Mouse (Mus musculus): ENCODE data around the gene Hist1h3d. TPM values are rescaled to one million over a fixed set of nuclear protein-coding genes. Genes with fewer than 3 reads are reported as not detected.
"Not testable (repeated sequence)": the region's sequence is repeated elsewhere in the genome, so short reads cannot be mapped to it uniquely, and the experiment has no call there.

Gene Hist1h3d
- polyA plus RNA-seq, 1 experiment from 2014 or later: 3.1 TPM

DNA sequence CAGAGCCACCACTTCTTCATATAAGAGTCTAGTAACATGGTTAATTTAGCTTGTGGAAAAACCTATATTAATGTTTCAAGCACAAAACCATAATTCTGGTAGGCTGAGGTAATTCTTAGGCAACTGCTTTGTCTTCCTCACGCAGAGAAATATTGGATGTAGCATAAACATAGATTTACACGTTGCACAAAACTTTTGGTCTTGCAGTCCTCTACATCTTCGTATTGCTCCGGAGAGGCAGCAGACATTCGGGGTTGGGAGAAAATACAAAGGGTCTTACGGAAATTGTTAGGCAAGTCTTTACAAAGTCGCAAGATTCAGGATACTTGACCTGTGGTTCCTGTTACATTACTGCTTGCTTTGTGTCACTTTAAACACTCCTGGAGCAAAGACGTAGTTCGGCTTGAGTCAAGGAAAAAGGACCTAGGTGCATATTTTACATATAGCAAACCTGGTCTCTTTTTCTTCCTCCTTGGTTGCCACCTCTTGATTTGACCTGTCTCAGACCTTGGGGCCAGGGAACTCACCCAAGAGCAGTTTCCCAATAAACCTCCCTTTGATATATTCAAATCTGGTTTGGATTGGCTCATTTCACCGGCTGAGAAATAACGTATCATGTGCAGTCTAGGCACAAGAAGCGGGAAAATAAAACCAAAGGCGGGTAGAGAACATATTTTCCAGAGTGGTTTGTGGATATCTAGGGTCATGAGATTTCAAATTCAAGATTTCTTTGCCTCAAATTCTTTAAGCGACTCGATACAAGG lies 41.0 kb upstream of the Hist1h3d start:
- peak overlapping the region; percentile 72 for H3K27ac ChIP-seq
- WGBS: under 1% methylated on average over 15 of the region's 15 CpGs
- H3K4me1 ChIP-seq (replicated peaks): peaks cover 47% of the 10 kb centered on the region
- no peaks in the 10 kb centered on the region for H3K36me3 ChIP-seq
- H3K4me3 ChIP-seq (replicated peaks): peak overlapping the region; percentile 55
- no peaks in the 10 kb centered on the region for H3K27me3 ChIP-seq
- peak; percentile 0; the same call in 1 of the 2 replicates for ATAC-seq
- peak overlapping the region; percentile 76 for H3K4me2 ChIP-seq (replicated peaks)
- H3K9ac ChIP-seq (replicated peaks): peak overlapping the region; percentile 48
- no peaks in the 10 kb centered on the region for H3K9me3 ChIP-seq

DNA sequence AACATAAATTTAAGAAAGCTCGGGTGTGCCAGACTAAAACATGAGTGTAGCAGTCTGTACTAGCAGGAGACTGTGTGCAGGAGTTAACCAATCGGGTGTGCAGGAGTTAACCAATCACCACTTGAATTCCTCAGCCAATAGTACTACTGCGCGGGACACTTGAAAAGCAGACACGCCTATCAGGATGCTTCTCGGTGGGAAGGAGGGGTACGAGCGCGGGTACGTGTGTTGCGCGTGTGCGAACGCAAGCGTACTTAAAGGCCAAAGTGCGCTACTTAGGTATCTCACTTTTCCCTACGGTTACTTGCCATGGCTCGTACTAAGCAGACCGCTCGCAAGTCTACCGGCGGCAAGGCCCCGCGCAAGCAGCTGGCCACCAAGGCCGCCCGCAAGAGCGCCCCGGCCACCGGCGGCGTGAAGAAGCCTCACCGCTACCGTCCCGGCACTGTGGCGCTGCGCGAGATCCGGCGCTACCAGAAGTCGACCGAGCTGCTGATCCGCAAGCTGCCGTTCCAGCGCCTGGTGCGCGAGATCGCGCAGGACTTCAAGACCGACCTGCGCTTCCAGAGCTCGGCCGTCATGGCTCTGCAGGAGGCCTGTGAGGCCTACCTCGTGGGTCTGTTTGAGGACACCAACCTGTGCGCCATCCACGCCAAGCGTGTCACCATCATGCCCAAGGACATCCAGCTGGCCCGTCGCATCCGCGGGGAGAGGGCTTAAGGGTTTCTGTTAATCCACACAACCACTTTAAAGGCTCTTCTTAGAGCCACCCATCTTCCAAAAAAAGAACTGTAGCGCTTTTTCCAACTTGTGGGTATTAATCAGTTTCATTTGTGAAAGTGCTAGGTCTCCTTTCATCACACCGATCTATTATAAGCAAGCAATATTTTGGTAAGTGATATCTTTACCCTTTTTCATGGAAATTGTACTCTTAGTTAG lies 40.2 kb upstream of the Hist1h3d start, which contains the start of gene Hist1h3g:
Hist1h3g (plus strand) TSS at position 286 of the 939 bp plus-strand sequence.
- not testable (repeated sequence) for H3K9me3 ChIP-seq, H3K27me3 ChIP-seq, H3K36me3 ChIP-seq
- H3K4me3 ChIP-seq (replicated peaks): peak within 1 kb of the TSS; percentile 55
- H3K9ac ChIP-seq (replicated peaks): peak within 1 kb of the TSS; percentile 59
- H3K4me2 ChIP-seq (replicated peaks): peak within 1 kb of the TSS; percentile 76
- under 1% methylated on average over 48 of the region's 62 CpGs for WGBS
- H3K27ac ChIP-seq: peak within 1 kb of the TSS; percentile 72
- ATAC-seq: peak; percentile 91
- peaks cover 42% of the 10 kb centered on the region for H3K4me1 ChIP-seq (replicated peaks)

DNA sequence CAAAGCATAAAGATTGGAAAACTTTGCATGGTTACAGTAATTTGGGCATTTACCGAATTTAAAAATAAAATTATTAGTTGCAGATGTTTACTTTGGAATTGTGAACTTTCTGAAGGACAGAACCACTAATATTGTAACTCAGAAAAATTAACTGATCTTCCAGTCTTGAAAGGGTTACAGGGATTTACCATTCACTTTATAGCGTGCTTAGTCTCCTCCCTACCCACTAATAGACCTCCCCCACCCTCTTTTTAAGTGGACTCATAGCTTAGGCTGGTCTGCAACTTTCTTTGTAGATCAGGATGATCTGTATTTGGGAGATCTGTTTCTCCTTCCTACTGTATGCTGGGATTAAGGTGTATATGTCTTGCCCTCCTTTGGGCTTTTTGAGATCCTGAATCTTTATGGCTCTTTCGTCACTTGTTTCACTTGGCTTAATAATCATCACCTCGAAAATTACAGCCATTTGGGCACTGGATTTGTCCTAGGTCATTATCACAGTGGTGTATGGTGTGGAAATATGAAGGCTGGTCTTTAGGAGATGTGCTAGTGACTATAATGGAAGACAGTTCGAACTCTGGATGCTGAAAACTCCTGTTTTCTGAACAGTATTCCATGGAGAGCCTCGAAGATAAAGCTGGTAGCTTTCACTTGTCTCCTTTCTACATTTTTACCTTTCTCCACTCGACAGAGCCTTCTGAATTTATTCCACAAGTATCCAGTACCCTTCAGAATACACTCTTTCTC lies 39.3 kb upstream of the Hist1h3d start:
- no peaks in the 10 kb centered on the region for H3K27me3 ChIP-seq
- no peaks in the 10 kb centered on the region for H3K9me3 ChIP-seq
- H3K4me3 ChIP-seq (replicated peaks): peak overlapping the region; percentile 55
- H3K27ac ChIP-seq: no peak overlapping the region
- H3K36me3 ChIP-seq: no peaks in the 10 kb centered on the region
- H3K4me2 ChIP-seq (replicated peaks): peak overlapping the region; percentile 76
- H3K9ac ChIP-seq (replicated peaks): peak overlapping the region; percentile 59
- H3K4me1 ChIP-seq (replicated peaks): peaks cover 42% of the 10 kb centered on the region
- no peak for ATAC-seq
- WGBS: 18% methylated on average over 7 of the region's 7 CpGs

DNA sequence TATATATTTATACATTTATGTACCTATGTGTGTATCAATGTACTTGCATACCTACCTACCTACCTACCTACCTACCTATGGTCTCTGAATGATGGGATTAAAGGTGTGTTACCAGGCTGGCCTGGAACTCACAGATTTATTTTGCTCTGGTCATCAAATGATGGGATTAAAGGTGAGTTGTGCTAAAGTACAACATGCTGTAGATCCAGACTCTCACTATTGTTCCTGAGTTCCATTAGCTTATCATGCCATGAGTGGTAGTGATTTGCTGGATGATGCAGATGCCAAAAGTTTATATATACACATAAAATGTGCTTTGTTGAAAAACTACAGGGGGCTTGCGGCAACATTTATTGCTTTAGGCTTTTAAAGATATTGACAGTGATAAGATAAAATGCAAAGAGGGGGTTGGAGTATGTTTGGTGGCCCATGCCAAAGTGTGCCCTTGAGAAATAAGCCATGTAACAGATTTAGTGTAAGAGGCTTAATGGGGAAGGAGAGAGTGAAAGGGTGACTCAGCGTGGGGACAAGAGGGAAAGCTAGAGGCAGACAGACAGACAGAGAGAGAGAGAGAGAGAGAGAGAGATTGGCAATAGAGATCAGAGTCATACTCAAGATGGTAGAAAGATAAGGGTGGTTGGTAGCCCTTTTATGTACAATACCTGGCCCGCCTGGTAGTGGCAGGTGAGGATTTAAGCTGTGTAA lies 38.4 kb upstream of the Hist1h3d start:
- peaks cover 38% of the 10 kb centered on the region for H3K4me1 ChIP-seq (replicated peaks)
- no peak overlapping the region; the same call in 1 of the 2 replicates for H3K4me3 ChIP-seq (replicated peaks)
- H3K27ac ChIP-seq: no peak overlapping the region
- no peak for ATAC-seq
- no peaks in the 10 kb centered on the region for H3K9me3 ChIP-seq
- 79% methylated on average over 3 of the region's 3 CpGs for WGBS
- H3K9ac ChIP-seq (replicated peaks): no peak overlapping the region
- peak overlapping the region; percentile 76 for H3K4me2 ChIP-seq (replicated peaks)
- no peaks in the 10 kb centered on the region for H3K36me3 ChIP-seq
- no peaks in the 10 kb centered on the region for H3K27me3 ChIP-seq

DNA sequence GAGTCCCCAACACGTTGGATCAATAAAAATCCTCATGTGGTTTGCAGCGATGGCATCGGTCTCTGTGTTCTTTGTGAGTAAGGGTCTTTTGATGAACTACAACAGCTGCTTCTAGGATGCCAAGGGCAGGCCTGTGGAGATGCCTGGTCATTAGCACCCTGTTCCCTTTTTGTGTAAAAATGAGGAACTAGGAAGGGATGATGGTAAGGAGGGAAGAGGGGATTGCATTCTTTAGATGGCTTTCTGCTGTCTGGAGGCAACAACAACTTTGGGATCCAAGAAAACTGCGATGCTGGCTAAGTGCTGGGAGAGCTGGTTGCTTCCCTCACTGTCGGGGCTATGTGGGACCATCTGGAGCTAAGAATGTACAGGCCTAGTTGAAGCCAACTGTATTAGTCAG lies 37.3 kb upstream of the Hist1h3d start:
- no peak overlapping the region for H3K4me2 ChIP-seq (replicated peaks)
- H3K27ac ChIP-seq: no peak overlapping the region
- no peaks in the 10 kb centered on the region for H3K9me3 ChIP-seq
- H3K4me3 ChIP-seq (replicated peaks): no peak overlapping the region
- H3K36me3 ChIP-seq: no peaks in the 10 kb centered on the region
- H3K27me3 ChIP-seq: no peaks in the 10 kb centered on the region
- ATAC-seq: no peak
- peaks cover 33% of the 10 kb centered on the region for H3K4me1 ChIP-seq (replicated peaks)
- 75% methylated on average over 5 of the region's 5 CpGs for whole genome bisulfite sequencing
- H3K9ac ChIP-seq (replicated peaks): no peak overlapping the region

DNA sequence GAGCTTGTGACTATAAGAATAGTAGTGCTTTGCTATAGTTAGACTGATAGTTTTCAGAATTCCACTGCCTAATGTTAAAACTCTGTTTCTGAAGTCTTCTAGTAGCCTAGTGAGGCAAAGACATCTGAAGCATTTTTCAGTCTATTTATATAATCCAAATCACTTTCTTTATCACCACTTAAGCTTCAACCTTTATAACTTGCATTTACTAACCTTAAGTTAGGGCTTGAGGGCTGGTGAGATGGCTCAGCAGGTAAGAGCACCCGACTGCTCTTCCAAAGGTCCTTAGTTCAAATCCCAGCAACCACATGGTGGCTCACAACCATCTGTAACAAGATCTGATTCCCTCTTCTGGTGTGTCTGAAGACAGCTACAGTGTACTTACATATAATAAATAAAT lies 35.7 kb upstream of the Hist1h3d start:
- peaks cover 25% of the 10 kb centered on the region for H3K4me1 ChIP-seq (replicated peaks)
- 70% methylated on average over 1 of the region's 1 CpGs for WGBS
- not testable (repeated sequence) for H3K36me3 ChIP-seq; ATAC-seq; H3K4me2 ChIP-seq (replicated peaks); H3K9me3 ChIP-seq; H3K27ac ChIP-seq; H3K27me3 ChIP-seq; H3K9ac ChIP-seq (replicated peaks); H3K4me3 ChIP-seq (replicated peaks)

DNA sequence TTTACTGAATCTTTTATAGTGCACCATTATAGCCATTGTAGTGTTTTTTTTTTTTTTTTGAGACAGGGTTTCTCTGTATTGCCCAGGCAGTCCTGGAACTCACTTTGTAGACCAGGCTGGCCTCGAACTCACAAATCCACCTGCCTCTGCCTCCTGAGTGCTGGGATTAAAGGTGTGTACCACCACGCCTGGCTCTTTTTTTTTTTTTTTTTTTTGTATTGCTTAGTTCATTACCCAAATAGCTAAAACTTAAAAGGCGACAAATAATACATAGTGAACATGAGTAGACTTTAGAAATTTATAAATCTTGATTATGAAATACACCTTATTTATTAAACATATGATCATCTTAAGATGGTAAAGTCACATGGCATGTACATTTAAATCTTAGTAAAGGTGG lies 34.1 kb upstream of the Hist1h3d start:
- Histone ChIP-seq H3K9ac (replicated peaks) (no peak overlapping the region), H3K4me2 (replicated peaks) (no peak overlapping the region), H3K27ac (no peak overlapping the region), H3K4me3 (replicated peaks) (no peak overlapping the region), H3K36me3 (no peaks in the 10 kb centered on the region), H3K9me3 (no peaks in the 10 kb centered on the region), H3K4me1 (replicated peaks) (peaks cover 16% of the 10 kb centered on the region), H3K27me3 (no peaks in the 10 kb centered on the region)
- 90% methylated on average over 3 of the region's 3 CpGs for WGBS
- no peak for ATAC-seq

DNA sequence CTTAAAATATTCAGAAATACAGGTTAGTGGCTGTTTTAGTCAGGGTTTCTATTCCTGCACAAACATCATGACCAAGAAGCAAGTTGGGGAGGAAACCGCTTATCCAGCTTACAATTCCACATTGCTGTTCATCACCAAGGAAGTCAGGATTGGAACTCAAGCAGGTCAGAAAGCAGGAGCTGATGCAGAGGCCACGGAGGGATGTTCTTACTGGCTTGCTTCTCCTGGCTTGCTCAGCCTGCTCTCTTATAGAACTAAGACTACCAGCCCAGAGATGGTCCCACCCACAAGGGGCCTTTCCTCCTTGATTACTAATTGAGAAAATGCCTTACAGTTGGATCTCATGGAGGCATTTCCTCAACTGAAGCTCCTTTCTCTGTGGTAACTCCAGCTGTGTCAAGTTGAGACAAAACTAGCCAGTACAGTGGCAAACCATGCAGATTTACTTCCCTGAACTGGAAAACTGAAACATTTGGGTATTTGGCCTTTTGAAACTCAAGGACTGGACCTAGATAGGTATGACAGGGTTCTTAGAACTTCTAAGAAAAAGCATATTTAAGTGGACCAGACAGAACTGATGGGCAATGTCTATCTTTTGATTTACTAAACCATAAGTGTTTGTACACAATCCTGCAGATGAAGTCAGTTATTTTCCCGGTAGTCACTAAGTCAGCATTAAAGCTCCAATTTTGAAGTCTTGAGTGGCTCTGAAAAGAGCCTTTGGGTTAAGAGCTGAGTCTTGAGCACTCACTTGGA lies 33.2 kb upstream of the Hist1h3d start:
- H3K27me3 ChIP-seq; H3K4me1 ChIP-seq (replicated peaks); ATAC-seq; H3K9me3 ChIP-seq; H3K36me3 ChIP-seq: not testable (repeated sequence)
- Histone ChIP-seq H3K27ac (peak overlapping the region; percentile 82), H3K4me3 (replicated peaks) (peak overlapping the region; percentile 49), H3K4me2 (replicated peaks) (peak overlapping the region; percentile 72), H3K9ac (replicated peaks) (peak overlapping the region; percentile 65)
- 2% methylated on average over 3 of the region's 3 CpGs for WGBS

DNA sequence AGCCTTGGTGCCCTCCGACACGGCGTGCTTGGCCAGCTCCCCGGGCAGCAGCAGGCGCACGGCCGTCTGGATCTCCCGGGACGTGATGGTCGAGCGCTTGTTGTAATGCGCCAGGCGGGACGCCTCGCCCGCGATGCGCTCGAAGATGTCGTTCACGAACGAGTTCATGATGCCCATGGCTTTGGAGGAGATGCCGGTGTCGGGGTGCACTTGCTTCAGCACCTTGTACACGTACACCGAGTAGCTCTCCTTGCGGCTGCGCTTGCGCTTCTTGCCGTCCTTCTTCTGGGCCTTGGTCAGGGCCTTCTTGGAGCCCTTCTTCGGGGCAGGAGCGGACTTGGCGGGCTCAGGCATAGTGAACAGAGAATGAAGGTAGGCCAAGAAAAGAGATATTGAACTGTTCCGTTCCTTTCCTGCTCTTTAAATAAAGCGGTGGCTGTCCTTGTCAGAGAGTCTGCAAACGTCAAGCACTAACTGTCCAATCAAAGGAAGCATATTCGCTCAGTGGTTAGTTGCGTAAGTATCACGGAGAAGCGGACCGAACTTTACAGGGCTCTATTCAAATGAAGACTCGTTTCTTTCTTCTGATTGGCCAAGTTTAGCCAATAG lies 32.5 kb upstream of the Hist1h3d start, which contains the start of gene Hist1h2bh:
Hist1h2bh (minus strand) TSS at position 394 of the 609 bp plus-strand sequence.
- Histone ChIP-seq H3K9ac (replicated peaks) (peak within 1 kb of the TSS; percentile 65), H3K4me2 (replicated peaks) (peak within 1 kb of the TSS; percentile 72), H3K4me3 (replicated peaks) (peak within 1 kb of the TSS; percentile 50), H3K27ac (peak within 1 kb of the TSS; percentile 83)
- WGBS: under 1% methylated on average over 37 of the region's 42 CpGs
- not testable (repeated sequence) for H3K36me3 ChIP-seq; H3K4me1 ChIP-seq (replicated peaks); H3K27me3 ChIP-seq; H3K9me3 ChIP-seq
- peak; percentile 91 for ATAC-seq

DNA sequence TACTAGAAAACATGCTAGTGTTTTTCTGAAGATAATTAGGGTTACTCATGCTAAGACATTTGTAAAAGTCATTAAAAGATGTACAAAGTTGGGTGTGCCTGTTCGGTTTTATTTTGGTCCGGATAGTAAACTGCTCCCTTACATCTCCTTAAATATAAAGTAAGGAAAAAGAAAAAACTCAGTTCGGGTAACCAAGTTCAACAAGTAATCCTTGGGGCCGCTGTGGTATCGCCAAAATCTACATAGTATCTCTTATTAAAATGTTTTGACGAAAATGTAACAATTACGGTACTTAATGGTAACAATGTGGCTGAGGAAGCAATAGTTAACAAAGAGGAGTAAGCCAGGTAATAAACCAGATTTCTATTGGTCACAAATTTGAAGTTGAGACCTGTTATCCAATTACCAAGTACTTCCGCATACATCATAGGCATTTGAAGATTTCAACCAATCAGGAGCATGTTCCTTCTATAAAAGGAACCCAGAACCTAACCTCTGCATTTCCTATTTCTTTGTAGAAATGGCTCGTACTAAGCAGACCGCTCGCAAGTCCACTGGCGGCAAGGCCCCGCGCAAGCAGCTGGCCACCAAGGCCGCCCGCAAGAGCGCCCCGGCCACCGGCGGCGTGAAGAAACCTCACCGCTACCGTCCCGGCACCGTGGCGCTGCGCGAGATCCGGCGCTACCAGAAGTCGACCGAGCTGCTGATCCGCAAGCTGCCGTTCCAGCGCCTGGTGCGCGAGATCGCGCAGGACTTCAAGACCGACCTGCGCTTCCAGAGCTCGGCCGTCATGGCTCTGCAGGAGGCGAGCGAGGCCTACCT lies 31.4 kb upstream of the Hist1h3d start, which contains the start of gene Hist1h3f:
Hist1h3f (plus strand) TSS at position 88 of the 822 bp plus-strand sequence.
- peak; percentile 96 for ATAC-seq
- Histone ChIP-seq H3K4me3 (replicated peaks) (peak within 1 kb of the TSS; percentile 50), H3K4me1 (replicated peaks) (peaks cover 8% of the 10 kb centered on the region), H3K36me3 (no peaks in the 10 kb centered on the region), H3K9me3 (no peaks in the 10 kb centered on the region), H3K27ac (peak within 1 kb of the TSS; percentile 93), H3K9ac (replicated peaks) (peak within 1 kb of the TSS; percentile 76), H3K27me3 (no peaks in the 10 kb centered on the region), H3K4me2 (replicated peaks) (peak within 1 kb of the TSS; percentile 72)
- under 1% methylated on average over 30 of the region's 45 CpGs for WGBS

Measured in midbrain, embryonic 13.5 days (tissue).